Mouse (Mus musculus) spleen, adult 2 months (tissue): ENCODE measurements around the gene Rhob.

Source experiments
- CTCF ChIP-seq: fragments of 200-500 bp; IDR thresholded peaks from 2 replicates; pipeline ENCODE4 v1.5.1; 2011; ENCODE audit warnings: mild to moderate bottlenecking, inconsistent platforms; ENCODE audit not compliant: insufficient read depth, insufficient read length, insufficient replicate concordance; ENCODE audit errors: extremely low read depth
- POLR2A ChIP-seq: fragments of 200-500 bp; IDR thresholded peaks from 2 replicates; pipeline ENCODE4 v1.6.1; 2011; ENCODE audit warnings: low read depth, low read length, inconsistent platforms

GRCm38 (mm10) chr12:8498591-8499000 lies 1.2 kb downstream of the Rhob start:
- TF ChIP-seq POLR2A = no peak
- TF ChIP-seq CTCF = no peak
